Mouse (Mus musculus): Measurements from ENCODE around the gene Kdelr2. TPM values are rescaled to one million over a fixed set of nuclear protein-coding genes. Genes with fewer than 3 reads are reported as not detected.
A peak's percentile ranks its signal among the peaks of the same experiment; 100 is the strongest.

Kdelr2 gene
- polyA plus RNA-seq, 1 experiment from 2014 or later = 187 TPM

- DNase-seq (ENCODE audit: low spot score, missing footprints) = no peak
- H3K4me3 ChIP-seq (ENCODE audit: low read depth, low read length) = no peak overlapping the region
- H3K4me2 ChIP-seq = no peak overlapping the region
- H3K27me3 ChIP-seq (ENCODE audit: control insufficient read depth, insufficient read depth, low read length) = no peaks in the 10 kb centered on the region
- WGBS = 89% methylated on average over 4 of the region's 4 CpGs
- no peak for ATAC-seq (ENCODE audit: low FRiP score)
- H3K27ac ChIP-seq (ENCODE audit: low read depth, low read length) = no peak overlapping the region
- no peak overlapping the region for H3K9ac ChIP-seq (ENCODE audit: low read length)
- peaks cover 15% of the 10 kb centered on the region for H3K36me3 ChIP-seq (ENCODE audit: control insufficient read depth, insufficient read depth, low read length)
- no peaks in the 10 kb centered on the region for H3K4me1 ChIP-seq (ENCODE audit: control insufficient read depth, insufficient read depth, low read length)
- H3K9me3 ChIP-seq (ENCODE audit: control insufficient read depth, low read length) = no peaks in the 10 kb centered on the region
Measured at GRCm38 (mm10) chr5:143410841-143411395, 7.3 kb downstream of the Kdelr2 start.

GRCm38 (mm10) chr5:143421484-143421883, 17.8 kb downstream of the Kdelr2 start:
- 93% methylated on average over 4 of the region's 4 CpGs for WGBS
- Histone ChIP-seq H3K36me3 (ENCODE audit: control insufficient read depth, insufficient read depth, low read length) (peaks cover 17% of the 10 kb centered on the region), H3K27ac (ENCODE audit: low read depth, low read length) (no peak overlapping the region), H3K4me1 (ENCODE audit: control insufficient read depth, insufficient read depth, low read length) (no peaks in the 10 kb centered on the region), H3K4me2 (no peak overlapping the region), H3K4me3 (ENCODE audit: low read depth, low read length) (no peak overlapping the region), H3K9me3 (ENCODE audit: control insufficient read depth, low read length) (no peaks in the 10 kb centered on the region), H3K9ac (ENCODE audit: low read length) (no peak overlapping the region), H3K27me3 (ENCODE audit: control insufficient read depth, insufficient read depth, low read length) (no peaks in the 10 kb centered on the region)
- ATAC-seq (ENCODE audit: low FRiP score) (no peak), DNase-seq (ENCODE audit: low spot score, missing footprints) (no peak)

GRCm38 (mm10) chr5:143422990-143423389, 19.4 kb downstream of the Kdelr2 start:
- no peak for ATAC-seq (ENCODE audit: low FRiP score)
- no peaks in the 10 kb centered on the region for H3K27me3 ChIP-seq (ENCODE audit: control insufficient read depth, insufficient read depth, low read length)
- H3K4me2 ChIP-seq = no peak overlapping the region
- WGBS = 87% methylated on average over 4 of the region's 4 CpGs
- peaks cover 12% of the 10 kb centered on the region for H3K36me3 ChIP-seq (ENCODE audit: control insufficient read depth, insufficient read depth, low read length)
- H3K4me3 ChIP-seq (ENCODE audit: low read depth, low read length) = no peak overlapping the region
- H3K9ac ChIP-seq (ENCODE audit: low read length) = no peak overlapping the region
- H3K9me3 ChIP-seq (ENCODE audit: control insufficient read depth, low read length) = no peaks in the 10 kb centered on the region
- H3K4me1 ChIP-seq (ENCODE audit: control insufficient read depth, insufficient read depth, low read length) = no peaks in the 10 kb centered on the region
- H3K27ac ChIP-seq (ENCODE audit: low read depth, low read length) = no peak overlapping the region
- DNase-seq (ENCODE audit: low spot score, missing footprints) = peak; percentile 47

GRCm38 (mm10) chr5:143423899-143424519, 20.4 kb downstream of the Kdelr2 start:
- ATAC-seq (ENCODE audit: low FRiP score) (0 out of 2 replicates have a peak, but pooled peaks have one; percentile 50), DNase-seq (ENCODE audit: low spot score, missing footprints) (peak; percentile 94)
- H3K36me3 ChIP-seq (ENCODE audit: control insufficient read depth, insufficient read depth, low read length) = peaks cover 7% of the 10 kb centered on the region
- 35% methylated on average over 6 of the region's 6 CpGs for WGBS
- H3K4me3 ChIP-seq (ENCODE audit: low read depth, low read length) = no peak overlapping the region
- H3K27me3 ChIP-seq (ENCODE audit: control insufficient read depth, insufficient read depth, low read length) = no peaks in the 10 kb centered on the region
- H3K4me2 ChIP-seq = no peak overlapping the region
- H3K9ac ChIP-seq (ENCODE audit: low read length) = no peak overlapping the region
- H3K9me3 ChIP-seq (ENCODE audit: control insufficient read depth, low read length) = no peaks in the 10 kb centered on the region
- no peak overlapping the region for H3K27ac ChIP-seq (ENCODE audit: low read depth, low read length)
- H3K4me1 ChIP-seq (ENCODE audit: control insufficient read depth, insufficient read depth, low read length) = no peaks in the 10 kb centered on the region

GRCm38 (mm10) chr5:143434421-143434820, 30.8 kb downstream of the Kdelr2 start:
- H3K9me3 ChIP-seq (ENCODE audit: control insufficient read depth, low read length) = no peaks in the 10 kb centered on the region
- peak; percentile 95 for DNase-seq (ENCODE audit: low spot score, missing footprints)
- no peaks in the 10 kb centered on the region for H3K36me3 ChIP-seq (ENCODE audit: control insufficient read depth, insufficient read depth, low read length)
- H3K4me2 ChIP-seq = no peak overlapping the region
- H3K27ac ChIP-seq (ENCODE audit: low read depth, low read length) = no peak overlapping the region
- no peak for ATAC-seq (ENCODE audit: low FRiP score)
- H3K27me3 ChIP-seq (ENCODE audit: control insufficient read depth, insufficient read depth, low read length) = no peaks in the 10 kb centered on the region
- H3K4me1 ChIP-seq (ENCODE audit: control insufficient read depth, insufficient read depth, low read length) = no peaks in the 10 kb centered on the region
- 7% methylated on average over 4 of the region's 4 CpGs for WGBS
- H3K9ac ChIP-seq (ENCODE audit: low read length) = no peak overlapping the region
- H3K4me3 ChIP-seq (ENCODE audit: low read depth, low read length) = no peak overlapping the region

GRCm38 (mm10) chr5:143441298-143441697, 37.7 kb downstream of the Kdelr2 start:
- Histone ChIP-seq H3K4me2 (no peak overlapping the region), H3K27me3 (ENCODE audit: control insufficient read depth, insufficient read depth, low read length) (no peaks in the 10 kb centered on the region), H3K4me1 (ENCODE audit: control insufficient read depth, insufficient read depth, low read length) (no peaks in the 10 kb centered on the region), H3K9me3 (ENCODE audit: control insufficient read depth, low read length) (no peaks in the 10 kb centered on the region), H3K27ac (ENCODE audit: low read depth, low read length) (no peak overlapping the region), H3K4me3 (ENCODE audit: low read depth, low read length) (no peak overlapping the region), H3K9ac (ENCODE audit: low read length) (no peak overlapping the region), H3K36me3 (ENCODE audit: control insufficient read depth, insufficient read depth, low read length) (no peaks in the 10 kb centered on the region)
- DNase-seq (ENCODE audit: low spot score, missing footprints) (no peak), ATAC-seq (ENCODE audit: low FRiP score) (no peak)
- 87% methylated on average over 3 of the region's 3 CpGs for WGBS

GRCm38 (mm10) chr5:143441753-143442152, 38.1 kb downstream of the Kdelr2 start:
- ATAC-seq (ENCODE audit: low FRiP score) (no peak), DNase-seq (ENCODE audit: low spot score, missing footprints) (no peak)
- Histone ChIP-seq H3K4me3 (ENCODE audit: low read depth, low read length) (no peak overlapping the region), H3K9me3 (ENCODE audit: control insufficient read depth, low read length) (no peaks in the 10 kb centered on the region), H3K4me1 (ENCODE audit: control insufficient read depth, insufficient read depth, low read length) (no peaks in the 10 kb centered on the region), H3K4me2 (no peak overlapping the region), H3K27me3 (ENCODE audit: control insufficient read depth, insufficient read depth, low read length) (no peaks in the 10 kb centered on the region), H3K27ac (ENCODE audit: low read depth, low read length) (no peak overlapping the region), H3K9ac (ENCODE audit: low read length) (no peak overlapping the region), H3K36me3 (ENCODE audit: control insufficient read depth, insufficient read depth, low read length) (no peaks in the 10 kb centered on the region)
- 84% methylated on average over 12 of the region's 12 CpGs for WGBS

- Histone ChIP-seq H3K4me2 (peak overlapping the region; percentile 76), H3K9me3 (ENCODE audit: control insufficient read depth, low read length) (no peaks in the 10 kb centered on the region), H3K4me3 (ENCODE audit: low read depth, low read length) (peak overlapping the region; percentile 67), H3K9ac (ENCODE audit: low read length) (peak overlapping the region; percentile 76), H3K4me1 (ENCODE audit: control insufficient read depth, insufficient read depth, low read length) (peaks cover 5% of the 10 kb centered on the region; the same call in 1 of the 2 replicates), H3K27me3 (ENCODE audit: control insufficient read depth, insufficient read depth, low read length) (no peaks in the 10 kb centered on the region), H3K27ac (ENCODE audit: low read depth, low read length) (no peak overlapping the region), H3K36me3 (ENCODE audit: control insufficient read depth, insufficient read depth, low read length) (0 out of 2 replicates have a peak, but pooled peaks cover 2% of the 10 kb centered on the region)
- DNase-seq (ENCODE audit: low spot score, missing footprints) (no peak), ATAC-seq (ENCODE audit: low FRiP score) (no peak)
- WGBS = 79% methylated on average over 11 of the region's 11 CpGs
Measured at GRCm38 (mm10) chr5:143463671-143464070, 60.0 kb downstream of the Kdelr2 start.

GRCm38 (mm10) chr5:143464100-143464756, 60.6 kb downstream of the Kdelr2 start, which contains the start of gene Daglb:
Gene Daglb (plus strand): TSS chr5:143464584.
- Histone ChIP-seq H3K9me3 (ENCODE audit: control insufficient read depth, low read length) (no peaks in the 10 kb centered on the region), H3K9ac (ENCODE audit: low read length) (peak within 1 kb of the TSS; percentile 76), H3K27ac (ENCODE audit: low read depth, low read length) (no peak within 1 kb of the TSS), H3K27me3 (ENCODE audit: control insufficient read depth, insufficient read depth, low read length) (no peaks in the 10 kb centered on the region), H3K4me1 (ENCODE audit: control insufficient read depth, insufficient read depth, low read length) (peaks cover 5% of the 10 kb centered on the region; the same call in 1 of the 2 replicates), H3K4me3 (ENCODE audit: low read depth, low read length) (peak within 1 kb of the TSS; percentile 67), H3K4me2 (peak within 1 kb of the TSS; percentile 76), H3K36me3 (ENCODE audit: control insufficient read depth, insufficient read depth, low read length) (0 out of 2 replicates have a peak, but pooled peaks cover 2% of the 10 kb centered on the region)
- WGBS = 3% methylated on average over 43 of the region's 43 CpGs
- ATAC-seq (ENCODE audit: low FRiP score) (peak; percentile 95), DNase-seq (ENCODE audit: low spot score, missing footprints) (peak; percentile 99)

All from midbrain, embryonic 11.5 days (tissue).